In genomic region chr1:62053167-62053638, GRCm38 (mm10) we compare ENCODE assay signal across 9 mouse cellular contexts.
A peak's percentile ranks its signal among the peaks of the same experiment; 100 is the strongest.
DNase-seq lines count a peak whose midpoint lies in the region; ATAC-seq and TF ChIP-seq lines count a peak whose summit lies in the region.
"Had no signal": no experiment of that assay in that cellular context is flagged by ENCODE, and none has a peak within 500 bp of the region (broad histone marks: within the 10 kb centered on the region; RNA-seq: fewer than 3 reads in every experiment).

No protein-coding gene starts in this region.

- peak; percentile 27 for DNase-seq in Muller cell, postnatal 12 days (ENCODE audit: inconsistent ontology term)
- peak; percentile 15 for DNase-seq in brain, adult 2 months (ENCODE audit: low read depth, low spot score)
- no peak for DNase-seq in kidney, adult 2 months
- no peak for DNase-seq in kidney, postnatal 10 days
- no peak for DNase-seq in heart, postnatal 25 days (ENCODE audit: low spot score)
- DNase-seq: kidney, postnatal 25 days had no signal

- intact Hi-C loops in heart, postnatal 25 days (cut with DNase I): no loop called here

- no peaks in the 10 kb centered on the region for H3K9me3 ChIP-seq in forebrain, embryonic 12.5 days
- no peaks in the 10 kb centered on the region for H3K9me3 ChIP-seq in hindbrain, embryonic 15.5 days
- H3K9me3 ChIP-seq: lung, embryonic 15.5 days had no signal

- TF ChIP-seq CTCF in kidney, adult 2 months (conservative IDR thresholded peaks at IDR 0.05; ENCODE audit: insufficient read depth, insufficient read length, low read depth, low read length): no peak

- peak overlapping the region; percentile 11; the same call in 1 of the 2 replicates for H3K4me2 ChIP-seq in forebrain, embryonic 12.5 days
- 0 out of 2 replicates have a peak overlapping the region, but pooled peaks have one; percentile 1 for H3K4me2 ChIP-seq in hindbrain, embryonic 15.5 days
- H3K4me2 ChIP-seq: lung, embryonic 15.5 days had no signal

- no peak overlapping the region for H3K9ac ChIP-seq in forebrain, embryonic 12.5 days
- H3K9ac ChIP-seq in hindbrain, embryonic 15.5 days: no peak overlapping the region
- H3K9ac ChIP-seq: lung, embryonic 15.5 days had no signal

- no peaks in the 10 kb centered on the region for H3K27me3 ChIP-seq in forebrain, embryonic 12.5 days
- no peaks in the 10 kb centered on the region for H3K27me3 ChIP-seq in hindbrain, embryonic 15.5 days
- H3K27me3 ChIP-seq in kidney, adult 2 months (replicated peaks; ENCODE audit: control insufficient read depth, insufficient read depth, low read length): no peaks in the 10 kb centered on the region
- H3K27me3 ChIP-seq: lung, embryonic 15.5 days had no signal

- ATAC-seq in forebrain, embryonic 12.5 days (ENCODE audit: low FRiP score): peak; percentile 93
- ATAC-seq in hindbrain, embryonic 15.5 days (ENCODE audit: low FRiP score, low read depth): peak; percentile 73

- no peaks in the 10 kb centered on the region for H3K36me3 ChIP-seq in forebrain, embryonic 12.5 days (replicated peaks)
- no peaks in the 10 kb centered on the region for H3K36me3 ChIP-seq in hindbrain, embryonic 15.5 days
- no peaks in the 10 kb centered on the region for H3K36me3 ChIP-seq in kidney, adult 2 months (ENCODE audit: control insufficient read depth, insufficient read depth, low read length)
- H3K36me3 ChIP-seq: lung, embryonic 15.5 days had no signal

- no peak for TF ChIP-seq POLR2A in kidney, adult 2 months (IDR thresholded peaks at IDR 0.05; ENCODE audit: low read depth, low read length)

- H3K4me1 ChIP-seq in forebrain, embryonic 12.5 days: peaks cover 16% of the 10 kb centered on the region
- peaks cover 9% of the 10 kb centered on the region for H3K4me1 ChIP-seq in hindbrain, embryonic 15.5 days (replicated peaks)
- no peaks in the 10 kb centered on the region for H3K4me1 ChIP-seq in kidney, adult 2 months (ENCODE audit: control insufficient read depth, insufficient read depth, low read length)
- H3K4me1 ChIP-seq: lung, embryonic 15.5 days had no signal

- H3K4me3 ChIP-seq in forebrain, embryonic 12.5 days (replicated peaks): no peak overlapping the region
- H3K4me3 ChIP-seq in hindbrain, embryonic 15.5 days: no peak overlapping the region
- H3K4me3 ChIP-seq in kidney, adult 2 months (ENCODE audit: insufficient read depth, low read depth, low read length): no peak overlapping the region
- H3K4me3 ChIP-seq: lung, embryonic 15.5 days had no signal

- peak overlapping the region; percentile 77 for H3K27ac ChIP-seq in forebrain, embryonic 12.5 days
- peak overlapping the region; percentile 51; the same call in 1 of the 2 replicates for H3K27ac ChIP-seq in hindbrain, embryonic 15.5 days (replicated peaks)
- H3K27ac ChIP-seq in kidney, adult 2 months (ENCODE audit: insufficient read depth, low read depth, low read length): no peak overlapping the region
- H3K27ac ChIP-seq: lung, embryonic 15.5 days had no signal

- WGBS in forebrain, embryonic 12.5 days: 27% methylated on average over 7 of the region's 7 CpGs
- WGBS in hindbrain, embryonic 15.5 days: 25% methylated on average over 7 of the region's 7 CpGs
- 79% methylated on average over 7 of the region's 7 CpGs for WGBS in kidney, adult 2 months

Comparison
In these comparisons a context has a peak if more than half of its experiments do, and no peak if none do; other contexts are left out.
1. DNase-seq: peak in Muller cell, postnatal 12 days (single experiment) and brain, adult 2 months (single experiment); none in kidney, adult 2 months (single experiment), kidney, postnatal 10 days (single experiment) and heart, postnatal 25 days (single experiment).